Mouse (Mus musculus): ENCODE results near the gene Arl11. TPM values are rescaled to one million over a fixed set of nuclear protein-coding genes. Genes with fewer than 3 reads are reported as not detected.
"Not testable (repeated sequence)": the region's sequence is repeated elsewhere in the genome, so short reads cannot be mapped to it uniquely, and the experiment has no call there.

Gene Arl11
- total RNA-seq, 1 experiment from 2014 or later, result 7.7 TPM

- ATAC-seq (replicated peaks; ENCODE audit: insufficient number of reproducible peaks, low FRiP score, low TSS enrichment, poor library complexity, severe bottlenecking), result no peak
Observed at GRCm38 (mm10) chr14:61321200-61321599, 11.6 kb downstream of the Arl11 start.

DNA sequence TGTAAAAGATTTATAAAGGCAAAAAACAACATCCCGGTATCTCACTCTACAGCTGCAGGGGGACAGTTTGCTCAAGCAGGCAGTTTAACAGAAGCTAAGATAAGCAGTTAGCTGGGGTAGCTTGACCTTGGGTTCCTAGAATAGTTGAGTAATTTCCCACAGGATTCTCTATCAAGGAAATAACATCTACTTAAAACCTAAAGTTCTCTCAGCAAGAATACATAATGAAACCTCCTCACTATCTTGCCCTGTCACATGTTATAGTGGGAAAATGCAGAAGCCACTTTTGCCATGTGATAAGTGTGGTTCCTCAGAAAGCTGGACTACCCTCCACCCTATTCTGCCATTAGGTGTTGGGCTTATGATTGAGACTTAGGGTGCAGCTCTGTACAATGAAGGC is 13.2 kb downstream of the Arl11 start:
- ATAC-seq (replicated peaks; ENCODE audit: insufficient number of reproducible peaks, low FRiP score, low TSS enrichment, poor library complexity, severe bottlenecking), result no peak

DNA sequence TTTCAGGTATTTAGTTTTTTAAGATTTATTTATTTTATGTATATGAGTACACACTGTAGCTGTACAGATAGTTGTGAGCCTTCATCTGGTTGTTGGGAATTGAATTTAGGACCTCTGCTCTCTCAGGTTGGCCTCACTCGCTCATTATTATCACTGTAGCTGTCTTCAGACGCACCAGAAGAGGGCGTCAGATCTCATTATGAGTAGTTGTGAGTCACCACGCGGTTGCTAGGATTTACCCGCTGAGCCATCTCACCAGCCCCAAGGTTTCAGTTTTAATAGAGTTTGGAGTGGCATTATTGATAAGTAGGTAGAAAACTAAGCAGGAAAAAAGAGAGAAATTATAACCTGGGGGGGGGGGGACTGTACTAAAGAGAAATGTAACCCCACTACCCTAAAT is 17.5 kb downstream of the Arl11 start:
- not testable (repeated sequence) for ATAC-seq (replicated peaks; ENCODE audit: insufficient number of reproducible peaks, low FRiP score, low TSS enrichment, poor library complexity, severe bottlenecking)

DNA sequence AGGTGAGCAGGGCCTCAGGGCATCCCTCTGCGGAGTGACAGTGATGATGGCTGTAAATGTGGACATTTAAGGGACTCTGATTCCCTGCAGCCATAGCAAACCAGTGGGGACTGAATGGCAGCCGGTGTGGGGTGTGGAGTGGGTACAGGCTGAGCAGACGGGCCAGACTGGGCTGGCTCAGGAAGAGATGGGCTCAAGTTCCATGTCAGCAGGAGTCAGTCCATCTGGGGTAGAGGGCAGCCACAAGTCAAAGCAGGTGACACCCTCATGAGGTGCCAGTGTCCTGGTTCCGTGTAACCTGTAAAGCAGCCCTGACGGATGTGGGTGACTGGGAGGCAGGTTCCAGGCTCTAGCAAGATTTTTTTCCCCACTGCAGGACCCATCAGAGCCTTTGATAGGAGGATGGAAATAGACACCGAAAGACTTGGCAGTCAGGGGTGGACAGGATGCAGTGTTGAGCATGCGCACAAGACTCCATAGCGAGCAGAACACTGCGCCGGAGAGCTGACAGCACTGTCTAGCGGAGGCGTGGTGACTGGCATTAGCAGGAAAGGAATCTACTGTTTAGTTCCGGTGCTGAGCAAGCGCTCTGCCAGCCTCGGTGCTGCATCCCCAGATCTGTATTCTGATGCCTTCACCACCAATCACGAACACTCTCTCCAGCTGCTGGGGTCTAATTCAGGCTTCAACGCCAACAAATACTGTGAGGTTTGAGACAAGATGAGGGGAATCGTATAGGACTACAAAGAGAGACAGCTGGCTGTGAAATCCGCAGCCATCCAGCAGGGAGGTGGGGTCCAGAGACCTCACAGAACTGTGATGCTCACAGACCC is 18.3 kb downstream of the Arl11 start:
- ATAC-seq (replicated peaks; ENCODE audit: insufficient number of reproducible peaks, low FRiP score, low TSS enrichment, poor library complexity, severe bottlenecking), result peak; percentile 54; the same call in 1 of the 2 replicates

- ATAC-seq (replicated peaks; ENCODE audit: insufficient number of reproducible peaks, low FRiP score, low TSS enrichment, poor library complexity, severe bottlenecking), result no peak
Observed at GRCm38 (mm10) chr14:61330591-61330990, 21.0 kb downstream of the Arl11 start.

- peak; percentile 81 for ATAC-seq (replicated peaks; ENCODE audit: insufficient number of reproducible peaks, low FRiP score, low TSS enrichment, poor library complexity, severe bottlenecking)
Observed at GRCm38 (mm10) chr14:61330996-61331561, 21.5 kb downstream of the Arl11 start.

DNA sequence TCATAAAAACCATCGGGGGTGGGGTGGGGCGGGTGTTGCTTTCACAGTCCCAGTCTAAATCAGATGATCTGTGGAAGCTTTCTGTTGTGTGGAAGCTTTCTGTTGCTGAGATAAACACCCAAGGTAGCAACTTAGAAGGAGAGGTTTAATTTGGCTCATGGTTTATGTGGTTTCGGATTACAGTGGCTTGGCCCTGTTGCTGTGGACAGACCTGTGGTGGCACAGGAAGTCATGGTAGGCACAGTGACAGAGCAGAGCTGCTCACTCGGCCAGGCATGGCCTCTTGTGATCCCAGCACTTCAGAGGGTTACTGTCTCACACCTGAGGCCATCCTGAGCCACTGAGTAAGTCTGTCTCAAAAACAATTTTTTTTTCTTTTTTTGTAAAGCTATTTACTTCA is 29.8 kb downstream of the Arl11 start:
- ATAC-seq (replicated peaks; ENCODE audit: insufficient number of reproducible peaks, low FRiP score, low TSS enrichment, poor library complexity, severe bottlenecking), result no peak

DNA sequence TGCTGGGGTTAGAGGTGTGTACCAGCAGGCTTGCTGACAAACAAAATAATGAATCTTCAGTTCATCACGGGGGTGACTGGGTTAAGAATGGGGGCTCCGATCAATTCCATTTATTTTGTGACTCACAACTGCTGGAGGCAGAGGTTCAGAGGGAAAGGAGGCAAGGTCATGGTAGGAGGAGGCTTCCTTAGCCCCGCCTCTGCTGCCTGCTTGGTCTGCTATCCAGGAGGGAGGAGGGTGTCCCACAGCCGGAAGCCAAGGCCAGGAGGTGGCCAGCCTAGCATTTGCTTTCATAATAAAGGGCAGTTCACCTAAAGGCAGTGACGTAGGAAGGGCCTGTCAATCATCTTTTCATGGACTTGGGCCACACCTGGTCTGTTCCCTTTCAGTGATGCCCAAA is 35.0 kb downstream of the Arl11 start:
- no peak for ATAC-seq (replicated peaks; ENCODE audit: insufficient number of reproducible peaks, low FRiP score, low TSS enrichment, poor library complexity, severe bottlenecking)

DNA sequence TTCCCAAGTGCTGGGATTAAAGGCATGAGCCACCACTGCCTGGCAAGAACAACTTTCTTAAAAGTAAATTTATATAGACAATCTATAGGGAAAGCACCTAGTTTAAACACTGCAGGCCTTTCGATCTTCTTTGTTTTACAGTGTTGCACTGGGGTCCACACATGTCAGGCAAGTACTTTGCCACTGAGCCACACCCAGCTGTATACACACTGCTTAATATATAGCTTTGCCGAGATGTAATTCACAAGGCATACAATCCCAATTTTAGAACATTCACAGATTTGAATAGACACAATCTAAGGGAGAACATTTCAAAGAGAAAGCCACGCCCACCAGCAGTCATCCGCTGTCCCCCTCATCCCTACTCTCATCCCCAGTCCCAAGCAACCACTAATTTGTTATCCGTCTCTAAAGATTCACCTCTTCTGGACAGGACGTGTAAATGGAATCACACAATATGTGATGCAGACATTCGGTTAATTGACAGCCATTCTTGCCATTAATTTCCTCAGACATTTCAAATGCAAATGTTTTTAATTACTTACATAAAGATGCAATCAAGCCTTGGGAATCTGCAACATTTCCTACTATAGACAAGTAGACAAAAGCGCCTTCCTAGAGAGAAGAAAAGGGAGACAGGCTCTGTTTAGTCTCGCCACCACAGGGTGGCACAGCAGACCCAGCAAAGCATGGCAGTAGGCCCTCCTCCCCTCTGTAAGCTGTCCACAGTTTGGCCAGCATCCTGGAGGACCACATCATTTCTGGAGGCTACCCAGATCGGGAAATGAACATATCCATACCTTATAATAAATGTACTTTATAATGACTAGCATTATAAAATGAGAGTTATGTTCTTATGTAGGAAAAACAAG is 37.5 kb downstream of the Arl11 start:
- no peak for ATAC-seq (replicated peaks; ENCODE audit: insufficient number of reproducible peaks, low FRiP score, low TSS enrichment, poor library complexity, severe bottlenecking)

GRCm38 (mm10) chr14:61349876-61350275 is 40.3 kb downstream of the Arl11 start:
- ATAC-seq (replicated peaks; ENCODE audit: insufficient number of reproducible peaks, low FRiP score, low TSS enrichment, poor library complexity, severe bottlenecking), result no peak

DNA sequence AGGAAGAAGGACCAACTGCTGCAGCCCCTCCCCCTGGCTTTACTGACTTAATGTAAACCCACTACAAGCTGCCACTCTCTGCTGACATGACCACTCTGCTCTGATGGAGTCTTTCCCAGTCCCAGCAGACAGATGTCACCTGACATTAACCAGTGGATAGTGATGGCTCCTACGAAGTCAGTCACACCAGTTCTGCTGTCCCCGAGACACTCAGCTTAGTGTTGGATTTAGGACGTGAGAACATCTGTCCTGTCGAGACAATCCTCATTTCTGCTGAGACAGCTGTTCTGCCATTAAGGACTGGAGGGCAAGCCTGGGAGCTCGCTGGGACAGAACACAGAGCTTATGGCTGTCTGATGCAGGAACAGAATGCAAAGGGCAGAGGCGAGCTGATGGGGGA is 41.3 kb downstream of the Arl11 start:
- ATAC-seq (replicated peaks; ENCODE audit: insufficient number of reproducible peaks, low FRiP score, low TSS enrichment, poor library complexity, severe bottlenecking), result no peak

- ATAC-seq (replicated peaks; ENCODE audit: insufficient number of reproducible peaks, low FRiP score, low TSS enrichment, poor library complexity, severe bottlenecking), result no peak
Observed at GRCm38 (mm10) chr14:61354251-61355235, 45.0 kb downstream of the Arl11 start.

GRCm38 (mm10) chr14:61360131-61360980 is 50.8 kb downstream of the Arl11 start, which contains the start of gene Ebpl:
Gene Ebpl, minus strand, starts transcription at chr14:61360439.
- peak; percentile 91 for ATAC-seq (replicated peaks; ENCODE audit: insufficient number of reproducible peaks, low FRiP score, low TSS enrichment, poor library complexity, severe bottlenecking)

DNA sequence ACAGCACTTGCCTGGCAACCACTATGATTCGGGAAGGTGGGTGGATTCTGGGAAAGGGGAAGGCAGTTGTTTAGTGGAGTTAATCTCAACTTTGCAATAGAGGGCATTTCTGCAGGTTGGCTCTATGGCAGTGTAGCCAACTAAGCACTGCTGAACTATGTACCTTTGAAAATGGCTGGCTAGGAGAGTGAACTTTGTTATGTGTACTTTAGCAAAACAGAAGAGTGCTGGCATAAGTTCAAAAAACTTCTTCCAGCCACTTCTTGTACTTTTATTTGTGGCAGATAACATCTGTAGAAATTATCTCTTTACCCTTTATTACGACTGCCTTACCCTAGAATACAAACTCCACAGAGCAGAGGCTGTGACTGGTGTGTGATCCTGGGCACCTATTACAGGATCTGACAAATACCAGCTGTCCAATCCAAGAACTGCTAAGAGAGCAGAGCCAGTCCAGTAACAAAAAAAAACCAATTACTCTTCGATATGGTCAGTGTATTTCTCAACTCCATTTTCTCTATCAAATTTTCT is 51.5 kb downstream of the Arl11 start:
- ATAC-seq (replicated peaks; ENCODE audit: insufficient number of reproducible peaks, low FRiP score, low TSS enrichment, poor library complexity, severe bottlenecking), result no peak

Data from monocyte, adult 5-6 weeks (primary cell).